Mouse (Mus musculus): ENCODE results near the gene Arhgap9. TPM values are rescaled to one million over a fixed set of nuclear protein-coding genes. Genes with fewer than 3 reads are reported as not detected.

Gene Arhgap9
- polyA plus RNA-seq (2014; fragmentation: Illumina TruSeq; extraction: RNeasy Lipid Tissue Mini Kit (QIAGEN cat#74804); ENCODE audit: low read depth, low replicate concordance), result 9.8 TPM

GRCm38 (mm10) chr10:127321621-127322020 is at the start of gene Arhgap9:
Arhgap9 (plus strand) TSS chr10:127321964.

DNA sequence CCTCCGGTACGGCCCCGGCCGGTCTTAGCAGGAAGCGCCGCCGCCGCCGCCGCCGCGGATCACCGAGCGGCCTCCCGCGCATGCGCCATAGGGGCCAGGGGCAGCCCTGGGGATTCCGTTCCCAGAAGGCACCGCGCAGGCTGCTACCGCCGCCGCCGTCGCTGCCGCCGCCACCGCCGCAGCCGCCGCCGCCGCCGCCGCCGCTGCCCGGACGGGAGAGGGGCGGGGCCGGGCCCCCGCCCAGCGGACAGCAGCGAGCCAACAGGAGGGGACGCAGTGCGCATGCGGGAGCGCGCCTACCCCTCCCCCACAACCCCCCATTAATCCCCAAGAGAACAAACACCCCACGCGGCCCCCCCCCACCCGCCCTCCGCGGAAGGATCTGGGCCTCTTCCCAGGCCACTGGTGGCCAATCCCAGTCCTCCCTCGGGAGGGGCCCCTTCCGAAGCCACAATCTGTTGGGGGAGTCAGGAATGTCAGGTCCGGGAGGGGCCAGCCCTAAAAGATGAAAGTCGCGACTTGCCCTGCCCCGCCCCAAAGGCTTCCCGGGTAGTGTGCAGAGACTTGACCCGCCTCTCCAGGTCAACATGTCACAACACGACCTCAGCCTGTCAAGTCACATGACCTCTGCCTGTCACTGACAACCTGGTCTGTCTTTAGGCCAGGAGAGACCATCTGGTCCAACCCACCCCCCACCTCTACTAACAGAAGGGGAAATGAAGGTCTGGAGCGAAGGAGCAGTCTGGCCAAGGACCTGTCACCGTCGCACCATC is 32.8 kb upstream of the Arhgap9 start, which contains the start of gene Mbd6:
Gene Mbd6 (minus strand): TSS at position 219 of the 773 bp plus-strand sequence.

DNA sequence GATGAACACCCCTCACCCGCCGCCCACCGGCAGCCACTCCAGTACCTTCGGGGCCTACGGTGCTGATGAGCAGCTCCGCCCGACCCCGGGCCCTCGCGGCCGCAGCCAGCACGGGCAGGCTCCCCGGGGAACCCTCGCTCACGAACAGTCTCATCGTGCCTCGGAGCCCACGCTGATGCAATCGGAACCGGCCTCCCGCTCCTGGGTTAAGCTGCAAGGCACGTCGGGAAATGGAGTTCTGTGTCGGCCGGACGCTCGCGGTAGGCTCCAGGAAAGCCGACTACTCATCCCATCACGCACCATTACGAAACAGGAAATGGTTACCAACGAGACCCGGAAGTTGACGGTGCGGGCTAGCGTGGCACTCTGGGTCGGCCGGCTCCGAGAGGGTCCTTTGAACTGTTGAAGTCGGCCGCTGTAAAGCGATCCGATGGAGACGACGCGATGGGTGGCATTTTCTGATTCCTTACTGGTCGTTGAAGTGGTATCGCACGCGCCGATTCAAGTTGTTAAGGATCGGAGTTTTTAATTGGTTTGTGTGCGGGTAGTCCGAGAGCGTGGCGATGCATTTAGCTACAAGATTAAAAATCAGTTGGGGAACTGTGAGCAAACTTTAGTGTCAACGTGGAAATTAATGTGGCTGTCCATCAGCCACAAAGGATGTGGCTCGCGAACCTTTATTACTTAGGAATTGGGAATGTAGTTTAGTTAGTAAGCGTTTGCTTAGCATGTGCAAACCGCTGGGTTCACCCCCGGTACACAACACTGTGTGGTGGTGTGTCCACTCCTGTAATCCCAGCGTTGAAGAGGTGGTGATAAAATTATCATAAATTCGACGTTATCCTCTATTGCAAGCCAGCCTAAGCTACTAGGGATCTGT is 10.0 kb upstream of the Arhgap9 start, which contains the start of gene Mars:
Gene Mars (minus strand): TSS at position 311 of the 880 bp plus-strand sequence.

GRCm38 (mm10) chr10:127341891-127342639 is 20.3 kb downstream of the Arhgap9 start, which contains the start of gene Gli1:
Gli1 (minus strand) TSS chr10:127341974.

DNA sequence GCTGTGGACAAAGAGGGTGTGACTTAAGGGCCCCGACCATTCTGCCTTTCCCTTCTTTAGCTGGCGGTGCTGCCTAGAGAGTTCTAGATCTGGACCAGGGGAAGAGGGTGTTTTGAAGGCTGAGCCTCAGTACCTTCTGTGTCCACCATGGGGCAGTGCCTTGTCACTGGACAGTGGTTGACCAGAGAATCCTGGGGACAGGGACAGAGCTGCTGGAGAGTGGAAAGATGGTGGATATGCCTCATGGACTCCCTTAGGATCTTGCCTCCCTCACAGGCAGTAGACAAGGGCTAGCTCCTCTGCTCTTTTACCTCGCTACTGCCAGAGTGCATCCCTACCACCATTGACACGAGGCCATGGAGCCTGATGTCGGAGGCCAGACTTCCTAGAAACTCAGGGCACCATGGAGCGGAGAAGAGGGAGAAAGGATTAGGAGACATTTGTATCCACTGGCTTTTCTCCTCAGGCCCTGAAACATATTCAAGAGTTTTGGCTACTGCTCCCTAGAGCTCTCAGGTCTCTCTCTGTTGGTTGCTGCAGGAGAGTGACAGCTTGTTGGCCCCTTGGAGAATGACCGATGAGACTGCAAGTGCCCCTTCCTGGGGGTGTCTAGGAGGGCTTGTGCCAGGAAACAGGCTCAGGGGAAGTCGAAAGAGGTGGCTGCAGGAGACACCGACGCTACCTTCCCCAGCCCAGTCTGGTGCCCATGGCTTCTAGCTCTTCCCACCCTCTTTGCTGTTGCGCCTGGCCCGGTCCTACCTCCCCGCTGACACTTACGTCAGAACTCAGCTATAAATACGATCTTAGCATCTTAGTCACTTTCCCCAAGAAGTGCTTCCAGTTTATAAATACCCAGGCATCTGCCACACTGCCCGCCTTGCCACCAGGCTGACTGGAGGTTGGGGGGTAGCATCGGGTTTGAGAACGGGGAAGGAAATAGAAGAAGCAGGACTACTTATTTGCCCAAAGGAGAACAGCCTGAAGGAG is 32.4 kb downstream of the Arhgap9 start, which contains the start of gene Inhbe:
Gene Inhbe (minus strand): TSS at position 503 of the 987 bp plus-strand sequence.

DNA sequence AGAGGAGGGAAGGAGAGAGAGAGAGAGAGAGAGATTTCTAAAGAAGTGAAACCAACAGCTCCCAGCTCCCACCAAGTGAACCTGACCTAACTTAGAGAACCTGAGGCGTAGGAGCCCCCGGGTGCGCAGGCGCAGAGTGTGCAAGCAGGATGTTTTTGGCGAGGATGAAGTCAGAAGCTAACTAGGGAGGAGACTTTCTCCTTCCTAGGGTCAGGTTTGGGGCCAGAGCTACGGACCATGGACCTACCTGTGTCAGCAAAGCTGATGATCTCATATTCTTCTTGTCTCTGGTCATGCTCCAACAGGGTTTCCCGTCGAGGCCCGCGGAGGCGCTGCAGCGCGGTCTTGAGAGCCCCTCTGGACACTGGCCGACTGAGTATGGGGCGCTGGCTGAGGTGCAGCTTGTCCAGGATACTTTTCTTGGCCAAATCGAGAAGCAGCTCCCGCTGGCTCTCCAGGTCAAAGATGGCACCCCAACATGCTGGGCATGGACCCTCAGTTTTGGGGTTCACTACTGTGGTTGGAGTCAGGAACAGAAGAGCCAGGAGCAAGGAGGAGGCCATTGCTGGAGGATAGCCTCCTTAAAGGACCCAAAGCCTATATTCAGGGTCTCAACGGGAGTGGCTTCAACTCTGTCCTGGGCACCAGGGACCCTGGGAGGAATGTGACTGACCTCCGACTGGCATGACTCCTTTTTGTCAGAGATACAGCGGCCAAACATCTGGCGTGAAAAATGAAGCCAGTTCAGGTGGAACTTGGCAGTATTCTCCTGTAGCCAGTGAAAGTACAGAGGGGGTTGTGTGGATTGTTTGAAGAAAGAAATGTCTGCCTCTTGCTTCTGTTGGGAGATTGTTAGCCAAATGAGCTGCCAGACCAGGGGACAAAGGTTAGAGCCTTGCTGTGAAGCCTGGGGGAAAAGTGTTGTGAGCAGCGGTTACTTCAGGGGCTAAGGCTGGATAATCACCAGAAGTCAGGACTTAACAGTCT is 48.4 kb downstream of the Arhgap9 start, which contains the start of gene Inhbc:
Gene Inhbc (minus strand): TSS at position 598 of the 987 bp plus-strand sequence.

Other genes starting within 250 kb of the Arhgap9 start
- gene Agap2, start 246.7 kb upstream of the Arhgap9 start, polyA plus RNA-seq (2014; fragmentation: Illumina TruSeq; extraction: RNeasy Lipid Tissue Mini Kit (QIAGEN cat#74804); ENCODE audit: low read depth, low replicate concordance), result 3.9 TPM
- 160 TPM for gene Os9, start 200.8 kb upstream of the Arhgap9 start, polyA plus RNA-seq (2014; fragmentation: Illumina TruSeq; extraction: RNeasy Lipid Tissue Mini Kit (QIAGEN cat#74804); ENCODE audit: low read depth, low replicate concordance)
- gene B4galnt1, start 156.7 kb upstream of the Arhgap9 start, polyA plus RNA-seq (2014; fragmentation: Illumina TruSeq; extraction: RNeasy Lipid Tissue Mini Kit (QIAGEN cat#74804); ENCODE audit: low read depth, low replicate concordance), result 73.3 TPM
- 1.5 TPM for gene Slc26a10, start 141.3 kb upstream of the Arhgap9 start, polyA plus RNA-seq (2014; fragmentation: Illumina TruSeq; extraction: RNeasy Lipid Tissue Mini Kit (QIAGEN cat#74804); ENCODE audit: low read depth, low replicate concordance)
- 29.2 TPM for gene Arhgef25, start 131.9 kb upstream of the Arhgap9 start, polyA plus RNA-seq (2014; fragmentation: Illumina TruSeq; extraction: RNeasy Lipid Tissue Mini Kit (QIAGEN cat#74804); ENCODE audit: low read depth, low replicate concordance)
- gene Dtx3, start 126.2 kb upstream of the Arhgap9 start, polyA plus RNA-seq (2014; fragmentation: Illumina TruSeq; extraction: RNeasy Lipid Tissue Mini Kit (QIAGEN cat#74804); ENCODE audit: low read depth, low replicate concordance), result 73.3 TPM
- 87.8 TPM for gene Pip4k2c, start 110.4 kb upstream of the Arhgap9 start, polyA plus RNA-seq (2014; fragmentation: Illumina TruSeq; extraction: RNeasy Lipid Tissue Mini Kit (QIAGEN cat#74804); ENCODE audit: low read depth, low replicate concordance)
- 2.7 TPM for gene Kif5a, start 58.6 kb upstream of the Arhgap9 start, polyA plus RNA-seq (2014; fragmentation: Illumina TruSeq; extraction: RNeasy Lipid Tissue Mini Kit (QIAGEN cat#74804); ENCODE audit: low read depth, low replicate concordance)
- 189 TPM for gene Dctn2, start 55.6 kb upstream of the Arhgap9 start, polyA plus RNA-seq (2014; fragmentation: Illumina TruSeq; extraction: RNeasy Lipid Tissue Mini Kit (QIAGEN cat#74804); ENCODE audit: low read depth, low replicate concordance)
- 36.5 TPM for gene Mbd6, start 32.9 kb upstream of the Arhgap9 start, polyA plus RNA-seq (2014; fragmentation: Illumina TruSeq; extraction: RNeasy Lipid Tissue Mini Kit (QIAGEN cat#74804); ENCODE audit: low read depth, low replicate concordance)
- gene Mars, start 10.2 kb upstream of the Arhgap9 start, polyA plus RNA-seq (2014; fragmentation: Illumina TruSeq; extraction: RNeasy Lipid Tissue Mini Kit (QIAGEN cat#74804); ENCODE audit: low read depth, low replicate concordance), result 41.3 TPM
- gene Gli1, start 20.0 kb downstream of the Arhgap9 start, polyA plus RNA-seq (2014; fragmentation: Illumina TruSeq; extraction: RNeasy Lipid Tissue Mini Kit (QIAGEN cat#74804); ENCODE audit: low read depth, low replicate concordance), result 9.5 TPM
- gene Inhbe, start 32.4 kb downstream of the Arhgap9 start, polyA plus RNA-seq (2014; fragmentation: Illumina TruSeq; extraction: RNeasy Lipid Tissue Mini Kit (QIAGEN cat#74804); ENCODE audit: low read depth, low replicate concordance), result not detected
- gene Inhbc, start 48.5 kb downstream of the Arhgap9 start, polyA plus RNA-seq (2014; fragmentation: Illumina TruSeq; extraction: RNeasy Lipid Tissue Mini Kit (QIAGEN cat#74804); ENCODE audit: low read depth, low replicate concordance), result not detected
- gene R3hdm2, start 58.4 kb downstream of the Arhgap9 start, polyA plus RNA-seq (2014; fragmentation: Illumina TruSeq; extraction: RNeasy Lipid Tissue Mini Kit (QIAGEN cat#74804); ENCODE audit: low read depth, low replicate concordance), result 70.1 TPM
- 2.2 TPM for gene Stac3, start 179.7 kb downstream of the Arhgap9 start, polyA plus RNA-seq (2014; fragmentation: Illumina TruSeq; extraction: RNeasy Lipid Tissue Mini Kit (QIAGEN cat#74804); ENCODE audit: low read depth, low replicate concordance)
- gene Ndufa4l2, start 193.0 kb downstream of the Arhgap9 start, polyA plus RNA-seq (2014; fragmentation: Illumina TruSeq; extraction: RNeasy Lipid Tissue Mini Kit (QIAGEN cat#74804); ENCODE audit: low read depth, low replicate concordance), result 10.1 TPM
- gene Shmt2, start 200.5 kb downstream of the Arhgap9 start, polyA plus RNA-seq (2014; fragmentation: Illumina TruSeq; extraction: RNeasy Lipid Tissue Mini Kit (QIAGEN cat#74804); ENCODE audit: low read depth, low replicate concordance), result 75.6 TPM
- 23.4 TPM for gene Nxph4, start 212.6 kb downstream of the Arhgap9 start, polyA plus RNA-seq (2014; fragmentation: Illumina TruSeq; extraction: RNeasy Lipid Tissue Mini Kit (QIAGEN cat#74804); ENCODE audit: low read depth, low replicate concordance)